15 mouse cellular contexts compared by ENCODE assay signal in genomic region chr8:125638411-125639058, GRCm38 (mm10). TPM values are rescaled to one million over a fixed set of nuclear protein-coding genes. Genes with fewer than 3 reads are reported as not detected.
A peak's percentile ranks its signal among the peaks of the same experiment; 100 is the strongest.
DNase-seq lines count a peak whose midpoint lies in the region; ATAC-seq and TF ChIP-seq lines count a peak whose summit lies in the region.
"Had no signal": no experiment of that assay in that cellular context is flagged by ENCODE, and none has a peak within 500 bp of the region (broad histone marks: within the 10 kb centered on the region; RNA-seq: fewer than 3 reads in every experiment).

No protein-coding gene starts in this region.

- no peaks in the 10 kb centered on the region for H3K79me2 ChIP-seq in myocyte (ENCODE audit: control insufficient read depth, insufficient read depth)

- H3ac ChIP-seq in myocyte (ENCODE audit: control insufficient read depth, insufficient read length), result no peak overlapping the region

- H3K27me3 ChIP-seq in limb, embryonic 13.5 days, result no peaks in the 10 kb centered on the region
- no peaks in the 10 kb centered on the region for H3K27me3 ChIP-seq in limb, embryonic 10.5 days (ENCODE audit: low read depth, poor library complexity, severe bottlenecking)
- H3K27me3 ChIP-seq in embryonic facial prominence, embryonic 12.5 days, result no peaks in the 10 kb centered on the region
- no peaks in the 10 kb centered on the region for H3K27me3 ChIP-seq in kidney, embryonic 15.5 days
- H3K27me3 ChIP-seq in myocyte (ENCODE audit: control insufficient read depth, insufficient read depth, insufficient read length), result no peaks in the 10 kb centered on the region
- H3K27me3 ChIP-seq in hindbrain, embryonic 10.5 days (ENCODE audit: insufficient read depth, poor library complexity, severe bottlenecking), result no peaks in the 10 kb centered on the region
- H3K27me3 ChIP-seq: CH12.LX; hindbrain, embryonic 12.5 days; limb, embryonic 12.5 days had no signal

- peaks cover 32% of the 10 kb centered on the region for H3K4me1 ChIP-seq in limb, embryonic 13.5 days
- peaks cover 18% of the 10 kb centered on the region for H3K4me1 ChIP-seq in limb, embryonic 10.5 days
- peaks cover 22% of the 10 kb centered on the region for H3K4me1 ChIP-seq in embryonic facial prominence, embryonic 12.5 days
- peaks cover 12% of the 10 kb centered on the region; the same call in 1 of the 2 replicates for H3K4me1 ChIP-seq in kidney, embryonic 15.5 days
- H3K4me1 ChIP-seq in hindbrain, embryonic 10.5 days (replicated peaks), result peaks cover 4% of the 10 kb centered on the region; the same call in 1 of the 2 replicates

- H3K9ac ChIP-seq in limb, embryonic 13.5 days, result no peak overlapping the region
- H3K9ac ChIP-seq in embryonic facial prominence, embryonic 12.5 days, result no peak overlapping the region
- H3K9ac ChIP-seq in kidney, embryonic 15.5 days, result no peak overlapping the region
- H3K9ac ChIP-seq: hindbrain, embryonic 12.5 days; limb, embryonic 12.5 days had no signal

- no peak for TF ChIP-seq POLR2A in myocyte (IDR thresholded peaks at IDR 0.05; ENCODE audit: insufficient read length, low read depth)

- no peak overlapping the region for H3K4me3 ChIP-seq in limb, embryonic 13.5 days
- H3K4me3 ChIP-seq in limb, embryonic 10.5 days, result no peak overlapping the region
- no peak overlapping the region for H3K4me3 ChIP-seq in embryonic facial prominence, embryonic 12.5 days
- no peak overlapping the region for H3K4me3 ChIP-seq in kidney, embryonic 15.5 days (replicated peaks)
- no peak overlapping the region for H3K4me3 ChIP-seq in myocyte
- no peak overlapping the region for H3K4me3 ChIP-seq in hindbrain, embryonic 10.5 days
- H3K4me3 ChIP-seq: hindbrain, embryonic 12.5 days; limb, embryonic 12.5 days had no signal

- DNase-seq in limb, embryonic 10.5 days (ENCODE audit: low spot score), result no peak
- DNase-seq in right cerebral cortex, postnatal 14 days, result no peak
- no peak for DNase-seq in hindbrain, embryonic 10.5 days (ENCODE audit: low spot score)
- DNase-seq: adrenal gland, adult 8-10 months; cerebellum, postnatal 14 days; gastrocnemius, postnatal 36 days; layer of hippocampus, postnatal 36 days had no signal

- no peak overlapping the region for H3K27ac ChIP-seq in limb, embryonic 13.5 days
- H3K27ac ChIP-seq in limb, embryonic 10.5 days, result no peak overlapping the region
- no peak overlapping the region for H3K27ac ChIP-seq in embryonic facial prominence, embryonic 12.5 days
- no peak overlapping the region for H3K27ac ChIP-seq in kidney, embryonic 15.5 days
- no peak overlapping the region for H3K27ac ChIP-seq in hindbrain, embryonic 10.5 days
- H3K27ac ChIP-seq: hindbrain, embryonic 12.5 days; macrophage had no signal

- WGBS in limb, embryonic 13.5 days, result 48% methylated on average over 6 of the region's 6 CpGs
- 62% methylated on average over 6 of the region's 6 CpGs for WGBS in limb, embryonic 10.5 days
- 39% methylated on average over 6 of the region's 6 CpGs for WGBS in embryonic facial prominence, embryonic 12.5 days
- 69% methylated on average over 6 of the region's 6 CpGs for WGBS in kidney, embryonic 15.5 days
- WGBS in hindbrain, embryonic 10.5 days, result 77% methylated on average over 6 of the region's 6 CpGs

- ATAC-seq in limb, embryonic 13.5 days (ENCODE audit: low FRiP score, low read depth), result peak; percentile 48; the same call in 1 of the 2 replicates
- 0 out of 2 replicates have a peak, but pooled peaks have one; percentile 64 for ATAC-seq in embryonic facial prominence, embryonic 12.5 days (ENCODE audit: insufficient number of reproducible peaks, insufficient read depth, low FRiP score, low TSS enrichment)
- peak; percentile 66; the same call in 1 of the 2 replicates for ATAC-seq in kidney, embryonic 15.5 days (replicated peaks; ENCODE audit: low FRiP score)

- no peak overlapping the region for H3K4me2 ChIP-seq in limb, embryonic 13.5 days (replicated peaks)
- no peak overlapping the region for H3K4me2 ChIP-seq in embryonic facial prominence, embryonic 12.5 days (replicated peaks)
- H3K4me2 ChIP-seq in kidney, embryonic 15.5 days, result no peak overlapping the region
- peak overlapping the region; percentile 5 for H3K4me2 ChIP-seq in myocyte (ENCODE audit: low read depth)
- H3K4me2 ChIP-seq: hindbrain, embryonic 12.5 days; limb, embryonic 12.5 days had no signal

- no peaks in the 10 kb centered on the region for H3K9me3 ChIP-seq in limb, embryonic 13.5 days
- H3K9me3 ChIP-seq in limb, embryonic 10.5 days (replicated peaks), result no peaks in the 10 kb centered on the region
- no peaks in the 10 kb centered on the region for H3K9me3 ChIP-seq in embryonic facial prominence, embryonic 12.5 days
- no peaks in the 10 kb centered on the region for H3K9me3 ChIP-seq in kidney, embryonic 15.5 days (replicated peaks)
- peaks cover 6% of the 10 kb centered on the region; the same call in 1 of the 2 replicates for H3K9me3 ChIP-seq in hindbrain, embryonic 10.5 days
- H3K9me3 ChIP-seq: hindbrain, embryonic 12.5 days had no signal

- H3K36me3 ChIP-seq in limb, embryonic 13.5 days, result no peaks in the 10 kb centered on the region
- no peaks in the 10 kb centered on the region for H3K36me3 ChIP-seq in limb, embryonic 10.5 days
- no peaks in the 10 kb centered on the region for H3K36me3 ChIP-seq in embryonic facial prominence, embryonic 12.5 days
- H3K36me3 ChIP-seq in kidney, embryonic 15.5 days, result no peaks in the 10 kb centered on the region
- no peaks in the 10 kb centered on the region for H3K36me3 ChIP-seq in myocyte (ENCODE audit: control insufficient read depth, insufficient read depth)
- no peaks in the 10 kb centered on the region for H3K36me3 ChIP-seq in hindbrain, embryonic 10.5 days
- H3K36me3 ChIP-seq: hindbrain, embryonic 12.5 days; limb, embryonic 12.5 days had no signal

TF ChIP-seq in myocyte, 11 proteins besides CTCF, POLR2A, EP300 and RAD21:
- no peak for TF ChIP-seq USF1 (IDR thresholded peaks at IDR 0.05; ENCODE audit: low read depth)
- no peak for TF ChIP-seq TCF3 (IDR thresholded peaks at IDR 0.05; ENCODE audit: insufficient read length, low read depth)
- no peak for TF ChIP-seq MYOD1 (IDR thresholded peaks at IDR 0.05; ENCODE audit: control insufficient read depth in 1 of 3, insufficient read length in 2 of 3, low read depth in 2 of 3)
- TF ChIP-seq REST (IDR thresholded peaks at IDR 0.05; ENCODE audit: insufficient read depth, insufficient read length), result no peak

RNA-seq across cellular contexts. Expression of gene Map10, which starts 31.1 kb away (rescaled TPM):
- 6.4 and 6.7 TPM in 2 replicates for polyA plus RNA-seq in limb, embryonic 13.5 days (2015; fragmentation: Nextera tagmentation; extraction: Ambion mirVana)
- 5.6 and 7.8 TPM in 2 replicates for polyA plus RNA-seq in limb, embryonic 10.5 days (2016; fragmentation: Nextera tagmentation; extraction: Ambion mirVana)
- polyA plus RNA-seq in embryonic facial prominence, embryonic 12.5 days (2016; fragmentation: Nextera tagmentation; extraction: Ambion mirVana), result 7.1 and 8.1 TPM in 2 replicates
- polyA plus RNA-seq in kidney, embryonic 15.5 days (2015; fragmentation: Nextera tagmentation; extraction: Ambion mirVana), result 6.1 and 7.1 TPM in 2 replicates
- not detected for polyA plus RNA-seq in myocyte (2012; fragmentation: generic; extraction: Trizol)
- 6.0 and 8.0 TPM in 2 replicates for polyA plus RNA-seq in hindbrain, embryonic 10.5 days (2016; fragmentation: Nextera tagmentation; extraction: Ambion mirVana)
